Comparison of ENCODE assay signal across 25 mouse cellular contexts in genomic region chr10:24422498-24423160, GRCm38 (mm10).
"Had no signal": no experiment of that assay in that cellular context is flagged by ENCODE, and none has a peak within 500 bp of the region (broad histone marks: within the 10 kb centered on the region; RNA-seq: fewer than 3 reads in every experiment).

No protein-coding gene starts in this region.

- DNase-seq: gastrocnemius, adult 2 months; gastrocnemius, postnatal 10 days; gastrocnemius, postnatal 25 days; heart, adult 18-20 months; heart, postnatal 14 days; heart, postnatal 36 days; kidney, adult 11 months; kidney, adult 2 months; kidney, adult 9 months; kidney, postnatal 14 days; kidney, postnatal 36 days; layer of hippocampus, adult 9-11 months; layer of hippocampus, postnatal 36 days; left cerebral cortex, postnatal 4 days had no signal

- H3K27me3 ChIP-seq: heart, embryonic 13.5 days; heart, embryonic 15.5 days; hindbrain, embryonic 13.5 days; hindbrain, embryonic 15.5 days; kidney, embryonic 15.5 days; limb, embryonic 13.5 days had no signal

- H3K9me3 ChIP-seq: heart, embryonic 10.5 days; heart, embryonic 13.5 days; heart, embryonic 15.5 days; hindbrain, embryonic 13.5 days; hindbrain, embryonic 15.5 days; kidney, embryonic 15.5 days; limb, embryonic 13.5 days had no signal

- H3K9ac ChIP-seq: heart, embryonic 13.5 days; heart, embryonic 15.5 days; hindbrain, embryonic 13.5 days; hindbrain, embryonic 15.5 days; kidney, embryonic 15.5 days; limb, embryonic 13.5 days had no signal

- H3K27ac ChIP-seq: gastrocnemius, adult 2 months; heart, embryonic 10.5 days; heart, embryonic 13.5 days; heart, embryonic 15.5 days; hindbrain, embryonic 13.5 days; hindbrain, embryonic 15.5 days; hindbrain, postnatal 0 days; kidney, embryonic 15.5 days; kidney, postnatal 0 days; limb, embryonic 13.5 days had no signal

- H3K4me2 ChIP-seq: heart, embryonic 13.5 days; heart, embryonic 15.5 days; hindbrain, embryonic 13.5 days; hindbrain, embryonic 15.5 days; kidney, embryonic 15.5 days; limb, embryonic 13.5 days had no signal

- H3K4me3 ChIP-seq: gastrocnemius, adult 2 months; heart, embryonic 10.5 days; heart, embryonic 13.5 days; heart, embryonic 15.5 days; hindbrain, embryonic 13.5 days; hindbrain, embryonic 15.5 days; kidney, embryonic 15.5 days; limb, embryonic 13.5 days had no signal

- ATAC-seq: forebrain, embryonic 16.5 days; hindbrain, postnatal 0 days; intestine, embryonic 16.5 days had no signal

- H3K4me1 ChIP-seq: heart, embryonic 10.5 days; heart, embryonic 13.5 days; hindbrain, embryonic 13.5 days; hindbrain, embryonic 15.5 days; kidney, embryonic 15.5 days; limb, embryonic 13.5 days had no signal

- H3K36me3 ChIP-seq: heart, embryonic 10.5 days; heart, embryonic 13.5 days; heart, embryonic 15.5 days; hindbrain, embryonic 13.5 days; hindbrain, embryonic 15.5 days; kidney, embryonic 15.5 days; limb, embryonic 13.5 days had no signal
